Mouse (Mus musculus) liver, embryonic 13.5 days (tissue): ENCODE results near the gene Tmod4. TPM values are rescaled to one million over a fixed set of nuclear protein-coding genes. Genes with fewer than 3 reads are reported as not detected.

Source experiments
- ATAC-seq: fragments of 200-750 bp; cut with Nextera tagmentation; 2 replicates; pipeline ENCODE4 v1.8.0; 2017; ENCODE audit warnings: low read depth, mild to moderate bottlenecking, moderate number of reproducible peaks, moderate library complexity
- DNase-seq: peaks from one replicate; pipeline ENCODE4 v3.0.0; 2022
- H3K27ac ChIP-seq: fragments of 300-500 bp; sonication (generic); 2 replicates; pipeline ENCODE4 v1.5.1; 2015; ENCODE audit warnings: moderate library complexity, mild to moderate bottlenecking, inconsistent platforms
- H3K27me3 ChIP-seq: fragments of 300-500 bp; sonication (generic); 2 replicates; pipeline ENCODE4 v1.6.1; 2015; ENCODE audit warnings: mild to moderate bottlenecking, inconsistent platforms
- H3K36me3 ChIP-seq: fragments of 300-500 bp; sonication (generic); 2 replicates; pipeline ENCODE4 v1.6.1; 2015; ENCODE audit warnings: mild to moderate bottlenecking, inconsistent platforms
- H3K4me1 ChIP-seq: fragments of 300-500 bp; sonication (generic); replicated peaks from 2 replicates; pipeline ENCODE4 v1.6.1; 2015; ENCODE audit warnings: inconsistent platforms
- H3K4me2 ChIP-seq: fragments of 300-500 bp; sonication (generic); 2 replicates; pipeline ENCODE4 v1.6.1; 2015; ENCODE audit warnings: inconsistent platforms, mild to moderate bottlenecking, moderate library complexity
- H3K4me3 ChIP-seq: fragments of 300-500 bp; sonication (generic); replicated peaks from 2 replicates; pipeline ENCODE4 v1.5.1; 2015; ENCODE audit warnings: mild to moderate bottlenecking, inconsistent platforms
- H3K9ac ChIP-seq: fragments of 300-500 bp; sonication (generic); 2 replicates; pipeline ENCODE4 v1.6.1; 2015; ENCODE audit warnings: mild to moderate bottlenecking, inconsistent platforms
- H3K9me3 ChIP-seq: fragments of 300-500 bp; sonication (generic); replicated peaks from 2 replicates; pipeline ENCODE4 v1.6.1; 2016; ENCODE audit warnings: inconsistent platforms
- WGBS: fragments of 180-500 bp; shearing (Covaris S2); methylation state at CpG from one replicate; pipeline ENCODE4 v1.1.7; 2015; ENCODE audit not compliant: insufficient replicate concordance; 5-methylcytosine and 5-hydroxymethylcytosine counted together
- microRNA-seq: library from miRNA; unstranded; fragments of <30 nt; microRNA quantifications from one replicate; pipeline ENCODE4, GENCODE M21; 2016
- polyA plus RNA-seq: library from polyadenylated mRNA; unstranded; fragments of >200 nt; fragmentation: Nextera tagmentation; extraction: Ambion mirVana; gene quantifications from 2 replicates; pipeline ENCODE4 v1.2.1, GENCODE M21; 2015

The Tmod4 gene
- polyA plus RNA-seq, 1 experiment from 2014 or later, result 0.17 TPM

DNA sequence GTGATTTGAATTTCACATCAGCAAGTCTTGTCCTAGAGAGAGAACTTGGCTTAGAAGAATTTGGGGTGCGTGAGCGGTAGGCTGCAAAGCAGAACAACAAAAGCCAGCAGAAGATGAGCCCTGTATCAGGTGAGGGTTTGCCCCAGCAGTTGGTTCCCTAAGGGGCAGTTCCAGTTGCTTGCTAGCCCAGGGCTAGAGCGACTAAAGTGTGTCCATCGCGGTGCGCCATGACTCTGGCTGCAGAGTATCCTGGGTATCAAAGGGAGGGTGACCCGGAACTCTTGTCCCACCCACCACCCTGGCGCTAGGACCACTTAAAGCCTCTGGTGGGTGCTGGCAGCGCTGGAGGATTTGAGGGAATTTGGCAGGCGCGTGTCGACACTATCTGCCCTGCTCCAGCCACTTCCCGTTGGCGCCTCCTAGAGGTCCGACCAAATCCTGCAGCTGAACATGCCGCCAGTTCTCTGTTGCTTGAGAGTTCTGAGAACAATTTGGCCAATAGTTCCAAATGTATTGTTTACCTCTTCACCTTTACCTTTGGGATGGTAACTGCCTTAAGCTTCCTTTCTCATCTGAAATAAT lies 49.8 kb downstream of the Tmod4 start:
- 1% methylated on average over 16 of the region's 16 CpGs for WGBS
- ATAC-seq, result peak; percentile 22; the same call in 1 of the 2 replicates
- H3K27me3 ChIP-seq, result peaks cover 79% of the 10 kb centered on the region

GRCm38 (mm10) chr3:95176500-95176899 lies 52.2 kb downstream of the Tmod4 start:
- DNase-seq (no peak), ATAC-seq (no peak)
- Histone ChIP-seq H3K4me2 (no peak overlapping the region), H3K4me1 (peaks cover 11% of the 10 kb centered on the region), H3K36me3 (no peaks in the 10 kb centered on the region), H3K4me3 (no peak overlapping the region), H3K27ac (no peak overlapping the region), H3K27me3 (peaks cover 55% of the 10 kb centered on the region), H3K9ac (no peak overlapping the region), H3K9me3 (no peaks in the 10 kb centered on the region)
- WGBS, result 54% methylated on average over 3 of the region's 3 CpGs

More for the DNA sequence above, 49.8 kb downstream of the Tmod4 start:
- H3K9ac ChIP-seq, result no peak overlapping the region
- H3K4me3 ChIP-seq, result peak overlapping the region; percentile 40
- peaks cover 11% of the 10 kb centered on the region for H3K4me1 ChIP-seq
- peak; percentile 70 for DNase-seq
- no peaks in the 10 kb centered on the region for H3K36me3 ChIP-seq
- H3K27ac ChIP-seq, result no peak overlapping the region
- no peaks in the 10 kb centered on the region for H3K9me3 ChIP-seq
- H3K4me2 ChIP-seq, result peak overlapping the region; percentile 59

GRCm38 (mm10) chr3:95177583-95177982 lies 53.3 kb downstream of the Tmod4 start:
- no peak overlapping the region for H3K4me2 ChIP-seq
- H3K36me3 ChIP-seq, result peaks cover 5% of the 10 kb centered on the region
- H3K4me3 ChIP-seq, result no peak overlapping the region
- H3K9me3 ChIP-seq, result no peaks in the 10 kb centered on the region
- ATAC-seq, result no peak
- no peak overlapping the region for H3K27ac ChIP-seq
- H3K4me1 ChIP-seq, result peaks cover 11% of the 10 kb centered on the region
- DNase-seq, result no peak
- no peak overlapping the region for H3K9ac ChIP-seq
- peaks cover 44% of the 10 kb centered on the region for H3K27me3 ChIP-seq
- WGBS, result 68% methylated on average over 6 of the region's 6 CpGs

Small RNAs within 50 kb of the gene (microRNA-seq; reads per million reads assigned to microRNA genes)
- not detected for gene Mir8099-1

Other genes starting within 250 kb of the Tmod4 start
- 201 and 214 TPM in 2 replicates for gene Psmb4, start 237.5 kb upstream of the Tmod4 start, polyA plus RNA-seq
- gene Selenbp1, start 191.4 kb upstream of the Tmod4 start, polyA plus RNA-seq, result 58.0 and 65.2 TPM in 2 replicates
- 0.96 and 1.8 TPM in 2 replicates for gene Rfx5, start 170.4 kb upstream of the Tmod4 start, polyA plus RNA-seq
- gene Pi4kb, start 149.7 kb upstream of the Tmod4 start, polyA plus RNA-seq, result 11.6 and 12.4 TPM in 2 replicates
- gene Zfp687, start 109.0 kb upstream of the Tmod4 start, polyA plus RNA-seq, result 5.8 and 8.2 TPM in 2 replicates
- 202 and 204 TPM in 2 replicates for gene Psmd4, start 81.9 kb upstream of the Tmod4 start, polyA plus RNA-seq
- gene Pip5k1a, start 17.5 kb upstream of the Tmod4 start, polyA plus RNA-seq, result 9.6 and 10.3 TPM in 2 replicates
- gene Vps72, start 13.5 kb upstream of the Tmod4 start, polyA plus RNA-seq, result 39.2 and 43.3 TPM in 2 replicates
- 33.4 and 33.5 TPM in 2 replicates for gene Scnm1, start 9.5 kb downstream of the Tmod4 start, polyA plus RNA-seq
- gene Lysmd1, start 9.6 kb downstream of the Tmod4 start, polyA plus RNA-seq, result 7.3 and 7.5 TPM in 2 replicates
- 5.7 and 6.0 TPM in 2 replicates for gene Tnfaip8l2, start 17.9 kb downstream of the Tmod4 start, polyA plus RNA-seq
- 0.35 and 0.36 TPM in 2 replicates for gene Sema6c, start 36.0 kb downstream of the Tmod4 start, polyA plus RNA-seq
- 6.9 and 7.7 TPM in 2 replicates for gene Gabpb2, start 93.4 kb downstream of the Tmod4 start, polyA plus RNA-seq
- gene Cdc42se1, start 104.3 kb downstream of the Tmod4 start, polyA plus RNA-seq, result 43.9 and 50.1 TPM in 2 replicates
- 2.8 and 3.5 TPM in 2 replicates for gene Mllt11, start 107.7 kb downstream of the Tmod4 start, polyA plus RNA-seq
- 0.16 and 0.21 TPM in 2 replicates for gene Gm128, start 117.1 kb downstream of the Tmod4 start, polyA plus RNA-seq
- not detected in 2 replicates for gene Bnipl, start 126.7 kb downstream of the Tmod4 start, polyA plus RNA-seq
- 17.0 and 18.6 TPM in 2 replicates for gene Mindy1, start 156.9 kb downstream of the Tmod4 start, polyA plus RNA-seq
- gene Prune1, start 157.6 kb downstream of the Tmod4 start, polyA plus RNA-seq, result 8.6 and 11.0 TPM in 2 replicates
- 3.0 and 3.1 TPM in 2 replicates for gene Anxa9, start 182.7 kb downstream of the Tmod4 start, polyA plus RNA-seq
- 113 and 125 TPM in 2 replicates for gene Cers2, start 190.3 kb downstream of the Tmod4 start, polyA plus RNA-seq
- gene Setdb1, start 232.7 kb downstream of the Tmod4 start, polyA plus RNA-seq, result 15.9 and 20.0 TPM in 2 replicates